Mouse (Mus musculus) Patski (cell line): ENCODE results near the gene Krtap5-1. TPM values are rescaled to one million over a fixed set of nuclear protein-coding genes. Genes with fewer than 3 reads are reported as not detected.
"Not testable (repeated sequence)": the region's sequence is repeated elsewhere in the genome, so short reads cannot be mapped to it uniquely, and the experiment has no call there.

Source experiments
- ATAC-seq: fragments of 100-300 bp; one replicate; pipeline ENCODE4 v1.8.0; 2021
- CTCF ChIA-PET: fragments of 350-600 bp; sonication (Branson Sonifier 250); formaldehyde crosslinking; loops from one replicate; lab custom pipeline; 2022; ENCODE audit warnings: inconsistent platforms; lab: Charles Lee
- POLR2A ChIA-PET: fragments of 350-600 bp; sonication (Branson Sonifier 250); formaldehyde crosslinking; loops from one replicate; lab custom pipeline; 2022; ENCODE audit warnings: antibody characterized with exemption, inconsistent platforms; lab: Charles Lee
- DNase-seq: peaks from one replicate; pipeline ENCODE4 v3.0.0-alpha.2; 2011; ENCODE audit warnings: low read depth, low spot score
- H3K27me3 ChIP-seq: fragments of 371-371 bp; one replicate; pipeline ENCODE4 v1.5.1; 2021
- CTCF ChIP-seq: fragments of 100-300 bp; IDR thresholded peaks from one replicate; pipeline ENCODE4 v1.5.1; 2021
- in situ Hi-C: fragments of 300-500 bp; cut with MboI; formaldehyde crosslinking; loops from 3 replicates; pipeline ENCODE4 v1.11.1; 2018; ENCODE audit warnings: low pct_unique_long_range_greater_than_20kb, mixed read lengths
- polyA plus RNA-seq: library from polyadenylated mRNA; unstranded; gene quantifications from one replicate; pipeline ENCODE4 v1.2.3, GENCODE M21; 2021

The Krtap5-1 gene
- not detected for polyA plus RNA-seq

DNA sequence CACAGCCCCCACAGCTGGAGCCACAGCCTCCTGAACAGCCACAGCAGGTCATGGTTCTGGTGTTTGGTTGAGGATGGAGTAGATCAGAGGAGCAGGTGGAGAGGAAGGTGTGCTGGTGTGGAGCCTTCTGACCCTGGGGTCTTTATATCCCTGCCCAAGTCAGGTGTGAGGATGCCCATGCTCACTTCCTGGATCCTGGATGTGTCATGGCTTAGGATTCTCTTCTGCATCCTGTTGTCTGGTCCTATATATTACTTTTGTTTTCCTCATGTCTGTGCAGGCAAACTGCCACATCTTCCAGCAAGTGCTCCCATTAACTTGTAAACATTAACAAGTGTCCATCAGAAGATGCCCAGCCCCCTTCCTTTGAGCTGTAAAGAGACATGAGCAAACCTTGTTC, at the start of gene Krtap5-1:
TSS of gene Krtap5-1 (minus strand) at position 101 of the 400 bp plus-strand sequence.
- DNase-seq, POLR2A ChIA-PET, ATAC-seq, in situ Hi-C loops, CTCF ChIA-PET: not testable (repeated sequence)
- H3K27me3 ChIP-seq, result peaks cover 18% of the 10 kb centered on the region

DNA sequence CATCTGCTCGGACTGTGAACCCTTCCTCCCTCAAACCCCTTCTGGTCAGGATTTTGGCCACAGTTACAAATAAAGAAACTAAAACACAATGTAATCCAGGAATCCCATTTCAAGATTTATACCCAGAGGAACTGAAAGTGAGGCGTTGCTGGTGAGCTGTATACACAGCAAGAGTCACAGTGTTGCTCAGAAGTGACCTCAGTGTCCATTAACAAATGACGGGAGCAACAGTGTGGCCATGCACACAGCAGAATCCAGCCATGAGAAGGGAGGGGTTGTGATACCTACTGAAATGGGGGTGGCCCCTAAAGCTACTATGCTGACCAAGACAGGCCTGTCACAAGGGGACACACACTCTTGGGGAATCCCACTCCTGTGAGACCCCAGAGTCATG, 45.3 kb upstream of the Krtap5-1 start:
- ChIA-PET CTCF (interaction anchor here (0.9 kb wide), 1 partner anchor 95 kb away, joined by 3 read pairs; no protein-coding TSS in a partner anchor), POLR2A (interaction anchor here (0.6 to 1.2 kb wide), 2 partner anchors 13 to 55 kb away, joined by 3 read pairs; no protein-coding TSS in a partner anchor)

DNA sequence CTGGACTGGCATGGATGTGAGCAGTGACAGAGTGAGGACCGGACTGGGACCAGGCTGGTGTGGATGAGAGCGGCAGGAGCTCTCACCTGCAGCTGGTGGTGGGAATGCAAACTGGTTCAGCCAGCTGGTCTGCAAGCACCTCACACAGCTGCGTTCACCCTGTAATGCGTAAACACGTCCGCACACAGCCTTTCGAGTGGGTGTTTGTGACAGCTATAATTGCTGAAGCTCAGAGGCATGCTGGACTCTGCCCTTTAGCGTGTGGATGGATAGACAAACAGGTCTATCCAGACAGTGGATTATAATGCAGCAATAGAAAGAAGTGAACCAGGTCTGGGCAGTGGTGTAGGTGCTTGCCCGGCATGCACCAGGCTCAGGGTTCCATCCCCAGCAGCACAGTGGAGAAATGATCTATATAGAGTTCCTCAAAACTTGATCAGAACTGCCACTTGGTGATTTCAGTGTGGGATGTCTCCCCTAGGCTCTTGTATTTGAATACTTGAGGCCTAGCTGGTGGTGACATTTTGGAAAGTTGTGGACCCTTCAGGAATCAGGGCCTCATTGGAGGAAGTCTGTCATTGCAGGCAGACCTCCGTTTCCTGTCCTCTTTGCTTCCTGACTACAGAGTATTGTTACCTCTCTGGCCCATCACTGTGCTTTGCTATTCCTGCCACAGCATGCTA, 44.8 kb upstream of the Krtap5-1 start:
- CTCF ChIA-PET, result interaction anchor here (0.9 to 2.6 kb wide), 2 partner anchors 9 to 96 kb away, joined by 3 to 10 read pairs; no protein-coding TSS in a partner anchor
- DNase-seq, result no peak
- POLR2A ChIA-PET, result interaction anchor here (0.6 kb wide), 1 partner anchor 56 kb away, joined by 3 read pairs; no protein-coding TSS in a partner anchor
- no peaks in the 10 kb centered on the region for H3K27me3 ChIP-seq
- no peak for ATAC-seq
- TF ChIP-seq CTCF, result no peak
- in situ Hi-C loops, result no loop called here

More for the DNA sequence above, 45.3 kb upstream of the Krtap5-1 start:
- no peak for ATAC-seq
- in situ Hi-C loops, result no loop called here
- TF ChIP-seq CTCF, result no peak
- DNase-seq, result no peak
- no peaks in the 10 kb centered on the region for H3K27me3 ChIP-seq

DNA sequence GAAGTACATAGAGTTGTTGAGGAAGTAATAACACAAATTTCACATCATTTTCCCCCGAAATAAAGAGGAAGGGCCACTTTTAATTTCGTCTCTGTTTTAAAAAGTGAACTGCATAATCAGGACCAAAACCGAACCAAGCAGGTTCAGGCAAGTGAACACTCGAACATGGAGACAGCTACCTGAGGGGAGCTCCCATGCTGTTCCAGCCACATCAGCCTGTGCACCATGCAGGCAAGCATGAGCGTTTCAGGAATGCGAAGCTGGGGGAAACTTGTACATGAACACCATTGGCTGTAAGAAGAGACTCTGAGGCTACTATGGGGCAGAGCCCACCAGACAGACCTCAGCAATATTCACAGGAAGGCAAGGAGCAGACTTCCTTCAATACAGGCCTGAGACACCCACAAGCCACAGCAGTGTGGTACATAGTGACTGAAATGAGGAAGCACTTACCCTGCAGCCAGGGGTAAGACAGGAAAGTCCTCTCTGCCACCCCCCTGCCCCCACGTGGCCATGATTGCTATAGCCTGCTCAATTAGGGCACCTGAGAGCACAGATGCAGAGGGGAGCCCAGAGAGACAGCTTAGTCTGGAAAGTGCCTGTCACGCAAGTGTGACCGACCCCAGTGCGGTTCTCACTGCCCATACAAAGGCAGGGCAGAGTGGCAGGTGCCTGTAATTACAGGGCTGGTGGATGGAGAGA, 43.5 kb upstream of the Krtap5-1 start:
- POLR2A ChIA-PET, result no interaction called here
- ATAC-seq (no peak), DNase-seq (no peak)
- TF ChIP-seq CTCF, result no peak
- CTCF ChIA-PET, result interaction anchor here (2.6 kb wide), 1 partner anchor 10 kb away, joined by 10 read pairs; no protein-coding TSS in a partner anchor
- in situ Hi-C loops, result no loop called here
- H3K27me3 ChIP-seq, result no peaks in the 10 kb centered on the region

DNA sequence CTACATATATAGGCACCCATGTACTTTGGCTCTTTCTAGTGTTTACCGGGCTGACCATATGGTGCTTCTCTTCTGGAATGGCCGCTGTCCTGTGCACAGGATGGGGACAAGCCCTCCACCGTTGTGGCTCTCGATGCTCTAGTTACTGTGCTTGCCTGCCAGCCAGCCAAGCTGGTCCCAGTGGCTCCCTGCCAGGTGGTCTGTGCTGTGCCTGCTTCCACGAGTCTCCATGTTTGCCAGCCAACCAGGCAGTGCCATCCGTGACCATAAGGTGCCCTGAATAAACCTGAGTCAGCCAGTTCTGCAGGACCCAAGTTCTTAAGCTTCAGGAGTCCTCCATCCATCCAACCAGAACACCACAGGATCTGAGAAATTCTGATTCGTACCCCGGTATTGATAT, 38.2 kb upstream of the Krtap5-1 start:
- no peaks in the 10 kb centered on the region for H3K27me3 ChIP-seq
- no peak for ATAC-seq
- ChIA-PET POLR2A (no interaction called here), CTCF (interaction anchor here (0.8 to 4.6 kb wide), 11 partner anchors 16 to 246 kb away, joined by 3 to 57 read pairs (median 6); partner anchors contain the start of gene Tnni2)
- no peak for DNase-seq
- in situ Hi-C loops, result loop anchor here (5.0 kb wide), 3 partner anchors 102 to 342 kb away; partner anchors contain the start of gene Tnnt3
- no peak for TF ChIP-seq CTCF

DNA sequence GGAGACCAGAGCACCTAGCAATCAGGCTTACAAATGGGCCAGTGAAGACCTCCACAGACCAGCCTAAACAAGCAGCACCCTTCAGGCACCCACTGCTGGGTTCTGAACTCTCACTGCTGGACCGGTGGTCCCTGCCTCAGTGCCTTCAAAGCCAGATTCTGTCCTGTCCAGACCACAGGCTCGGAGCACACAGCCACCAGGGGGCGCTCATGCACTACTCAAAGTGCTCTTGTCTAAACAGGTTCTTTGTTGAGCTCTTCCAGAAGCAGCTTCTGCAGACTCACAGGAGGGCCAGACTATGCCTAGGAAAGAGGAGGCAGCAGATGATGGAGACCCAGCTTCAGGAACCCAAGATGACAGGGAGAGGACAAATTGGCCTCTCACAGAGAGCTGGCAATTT, 37.3 kb upstream of the Krtap5-1 start:
- ChIA-PET POLR2A (interaction anchor here (0.5 to 1.1 kb wide), 3 partner anchors 26 to 160 kb away, joined by 3 to 6 read pairs (median 4); no protein-coding TSS in a partner anchor), CTCF (interaction anchor here (0.5 to 4.6 kb wide), 27 partner anchors 16 to 339 kb away, joined by 3 to 57 read pairs (median 4); partner anchors contain the start of gene Tnni2)
- in situ Hi-C loops, result no loop called here
- DNase-seq, result no peak
- peak; percentile 94 for TF ChIP-seq CTCF
- H3K27me3 ChIP-seq, result no peaks in the 10 kb centered on the region
- ATAC-seq, result no peak

DNA sequence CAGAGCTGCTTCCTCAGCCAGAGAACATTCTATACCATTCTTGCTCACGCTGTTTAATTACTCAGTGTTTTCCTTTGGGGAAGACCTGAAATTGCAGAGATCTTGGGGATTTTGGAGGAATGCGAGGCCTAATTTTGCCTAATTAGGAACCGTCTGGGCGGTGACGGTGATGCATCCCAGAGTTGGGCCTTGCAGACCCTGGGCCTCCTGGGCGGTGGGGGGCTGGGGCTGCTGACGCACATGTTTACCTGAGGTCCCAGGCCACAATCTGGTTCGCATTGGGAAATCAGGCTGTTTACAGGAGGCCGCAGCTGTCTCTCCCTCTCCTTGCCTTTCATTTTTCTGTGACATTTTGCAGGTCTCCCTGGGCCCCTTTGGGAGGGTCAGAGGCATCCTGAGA, 35.8 kb upstream of the Krtap5-1 start:
- DNase-seq, ATAC-seq, in situ Hi-C loops, H3K27me3 ChIP-seq, POLR2A ChIA-PET: not testable (repeated sequence)
- CTCF ChIA-PET, result interaction anchor here (2.5 to 4.6 kb wide), 2 partner anchors 15 to 106 kb away, joined by 20 to 57 read pairs; partner anchors contain the start of gene Tnni2

DNA sequence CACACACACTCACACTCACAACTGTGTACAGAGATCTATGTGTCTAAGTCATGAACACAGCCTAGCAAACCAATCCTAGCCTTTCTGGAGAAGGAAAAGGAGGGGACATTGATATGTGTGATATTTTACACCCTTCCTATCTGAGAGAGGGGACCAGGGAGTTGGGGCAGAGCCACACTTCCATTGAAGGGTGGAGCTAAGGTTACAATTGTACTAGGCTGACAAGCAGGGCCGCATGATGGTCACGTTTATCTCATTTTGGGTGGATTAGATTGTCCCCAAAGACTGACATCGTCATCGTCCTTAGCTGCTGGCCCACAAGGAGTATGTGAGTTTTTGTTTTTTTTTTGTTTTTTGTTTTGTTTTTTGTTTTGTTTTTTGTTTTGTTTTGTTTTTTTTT, 34.4 kb upstream of the Krtap5-1 start:
- POLR2A ChIA-PET, result no interaction called here
- DNase-seq, result no peak
- in situ Hi-C loops, result no loop called here
- H3K27me3 ChIP-seq, result no peaks in the 10 kb centered on the region
- ATAC-seq, result no peak
- CTCF ChIA-PET, result no interaction called here
- no peak for TF ChIP-seq CTCF

DNA sequence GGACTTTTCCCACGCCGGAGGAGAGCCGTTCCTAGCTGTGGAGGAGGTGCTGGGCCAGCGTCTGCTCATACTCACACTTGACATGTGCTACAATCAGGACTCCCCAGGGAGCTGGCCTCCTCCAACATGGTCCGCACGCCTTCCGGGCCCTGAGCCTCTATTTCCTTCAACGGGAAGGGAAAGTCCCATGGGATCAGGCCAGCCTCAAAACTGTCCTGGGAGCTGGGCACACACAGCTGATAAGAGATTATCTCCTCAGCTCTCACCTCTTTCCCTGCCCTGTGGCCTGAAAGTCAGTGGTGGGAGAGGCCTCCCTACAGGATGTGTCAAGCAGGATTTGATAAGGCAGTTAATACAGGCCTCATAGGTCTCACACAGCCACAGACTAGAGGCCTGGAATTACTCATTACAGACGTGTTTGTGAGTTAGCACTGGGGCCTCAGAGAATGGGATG, 33.4 kb upstream of the Krtap5-1 start:
- no peak for DNase-seq
- CTCF ChIA-PET, result interaction anchor here (1.3 kb wide), 1 partner anchor 250 kb away, joined by 4 read pairs; no protein-coding TSS in a partner anchor
- in situ Hi-C loops, result no loop called here
- no peaks in the 10 kb centered on the region for H3K27me3 ChIP-seq
- no peak for TF ChIP-seq CTCF
- POLR2A ChIA-PET, result no interaction called here
- ATAC-seq, result no peak

DNA sequence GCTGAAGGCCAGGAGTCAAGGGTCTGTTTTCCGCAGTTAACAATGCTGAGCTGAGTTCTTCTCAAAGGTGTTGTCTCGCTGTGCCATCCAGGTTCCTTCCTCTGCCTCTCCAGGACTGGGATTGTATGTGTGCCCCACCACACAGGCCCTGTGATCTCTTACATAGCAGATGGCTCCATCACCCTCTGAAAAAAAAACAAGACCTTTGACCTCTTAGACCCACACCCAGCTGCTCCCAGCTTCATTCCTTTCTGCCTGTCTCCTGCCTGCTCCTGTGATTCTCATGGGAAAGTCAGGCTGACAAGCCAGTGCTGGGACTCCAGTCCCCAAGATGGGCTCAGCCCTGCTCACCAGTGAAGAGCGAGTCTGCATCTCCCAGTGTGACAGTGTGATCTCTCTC, 31.6 kb upstream of the Krtap5-1 start:
- in situ Hi-C loops, result no loop called here
- no peak for ATAC-seq
- ChIA-PET POLR2A (interaction anchor here (0.5 kb wide), 1 partner anchor 33 kb away, joined by 5 read pairs; no protein-coding TSS in a partner anchor), CTCF (no interaction called here)
- no peaks in the 10 kb centered on the region for H3K27me3 ChIP-seq
- DNase-seq, result no peak
- no peak for TF ChIP-seq CTCF
